Mouse (Mus musculus) WW6 (cell line): ENCODE measurements at regions not wholly inside any gene's neighbourhood (a gene's known extent, or its start where the extent isn't known, plus 50 kb on each side); places are given as distances from the start of the nearest gene placed in this dataset.
A peak's percentile ranks its signal among the peaks of the same experiment; 100 is the strongest.
"Not testable (repeated sequence)": the region's sequence is repeated elsewhere in the genome, so short reads cannot be mapped to it uniquely, and the experiment has no call there.

Experiments
- DNase-seq: peaks from one replicate; pipeline ENCODE4 v3.0.0-alpha.2; 2013; ENCODE audit warnings: low read depth, low spot score

- DNase-seq = no peak
These were observed 194.7 kb upstream of the Rhobtb1 start for GRCm38 (mm10) chr10:68956539-68956938.

- no peak for DNase-seq
These were observed 189.9 kb upstream of the Rhobtb1 start for GRCm38 (mm10) chr10:68961376-68961775.

GRCm38 (mm10) chr10:68963090-68963489 is 188.1 kb upstream of the Rhobtb1 start:
- no peak for DNase-seq

GRCm38 (mm10) chr10:68965271-68965670 is 186.0 kb upstream of the Rhobtb1 start:
- no peak for DNase-seq

GRCm38 (mm10) chr10:68967976-68968968 is 183.0 kb upstream of the Rhobtb1 start:
- DNase-seq = no peak

GRCm38 (mm10) chr10:68970521-68970920 is 180.7 kb upstream of the Rhobtb1 start:
- no peak for DNase-seq

- DNase-seq = no peak
These were observed 176.5 kb upstream of the Rhobtb1 start for GRCm38 (mm10) chr10:68974771-68975170.

GRCm38 (mm10) chr10:68976443-68977025 is 174.7 kb upstream of the Rhobtb1 start:
- DNase-seq = no peak

GRCm38 (mm10) chr10:68978115-68978514 is 173.1 kb upstream of the Rhobtb1 start:
- DNase-seq = peak; percentile 39

GRCm38 (mm10) chr10:68979949-68980348 is 171.3 kb upstream of the Rhobtb1 start:
- DNase-seq = no peak

GRCm38 (mm10) chr10:68982288-68982687 is 168.9 kb upstream of the Rhobtb1 start:
- DNase-seq = no peak

GRCm38 (mm10) chr10:68990584-68990983 is 160.7 kb upstream of the Rhobtb1 start:
- no peak for DNase-seq

- DNase-seq = no peak
These were observed 151.6 kb upstream of the Rhobtb1 start for GRCm38 (mm10) chr10:68999610-69000009.

- no peak for DNase-seq
These were observed 149.4 kb upstream of the Rhobtb1 start for GRCm38 (mm10) chr10:69001654-69002435.

- peak; percentile 16 for DNase-seq
These were observed 145.9 kb upstream of the Rhobtb1 start for GRCm38 (mm10) chr10:69005199-69005872.

- not testable (repeated sequence) for DNase-seq
These were observed 142.6 kb upstream of the Rhobtb1 start for GRCm38 (mm10) chr10:69008679-69009078.

- DNase-seq = no peak
These were observed 130.2 kb upstream of the Rhobtb1 start for GRCm38 (mm10) chr10:69020811-69021743.

- DNase-seq = peak; percentile 43
These were observed 117.8 kb upstream of the Rhobtb1 start for GRCm38 (mm10) chr10:69033410-69033809.

- DNase-seq = no peak
These were observed 116.7 kb upstream of the Rhobtb1 start for GRCm38 (mm10) chr10:69034390-69035120.

- DNase-seq = not testable (repeated sequence)
These were observed 115.7 kb upstream of the Rhobtb1 start for GRCm38 (mm10) chr10:69035536-69035935.
